Mouse (Mus musculus): ENCODE results near the gene Trpm3. TPM values are rescaled to one million over a fixed set of nuclear protein-coding genes. Genes with fewer than 3 reads are reported as not detected.

Gene Trpm3
- polyA plus RNA-seq, 1 experiment from 2014 or later: 8.2 TPM

- H3K4me3 ChIP-seq: no peak overlapping the region
- no peaks in the 10 kb centered on the region for H3K4me1 ChIP-seq (replicated peaks)
- no peak for ATAC-seq (ENCODE audit: low read depth)
- 59% methylated on average over 1 of the region's 1 CpGs for WGBS
- H3K27ac ChIP-seq (replicated peaks): no peak overlapping the region
- H3K9ac ChIP-seq: no peak overlapping the region
- no peaks in the 10 kb centered on the region for H3K36me3 ChIP-seq
- no peaks in the 10 kb centered on the region; the same call in 1 of the 2 replicates for H3K9me3 ChIP-seq
- H3K4me2 ChIP-seq: no peak overlapping the region
- H3K27me3 ChIP-seq: no peaks in the 10 kb centered on the region
Observed at GRCm38 (mm10) chr19:22189716-22190115, 50.9 kb downstream of the Trpm3 start.

- Histone ChIP-seq H3K27ac (replicated peaks) (no peak overlapping the region), H3K36me3 (no peaks in the 10 kb centered on the region), H3K27me3 (no peaks in the 10 kb centered on the region), H3K9me3 (no peaks in the 10 kb centered on the region), H3K4me1 (replicated peaks) (no peaks in the 10 kb centered on the region), H3K4me3 (no peak overlapping the region), H3K4me2 (no peak overlapping the region), H3K9ac (no peak overlapping the region)
- ATAC-seq (ENCODE audit: low read depth): no peak
- 49% methylated on average over 2 of the region's 2 CpGs for WGBS
Observed at GRCm38 (mm10) chr19:22222520-22222919, 83.7 kb downstream of the Trpm3 start.

GRCm38 (mm10) chr19:22234187-22234586 is 95.3 kb downstream of the Trpm3 start:
- Histone ChIP-seq H3K9ac (no peak overlapping the region), H3K9me3 (no peaks in the 10 kb centered on the region), H3K4me1 (replicated peaks) (no peaks in the 10 kb centered on the region), H3K36me3 (no peaks in the 10 kb centered on the region), H3K27me3 (no peaks in the 10 kb centered on the region), H3K4me3 (no peak overlapping the region), H3K4me2 (no peak overlapping the region), H3K27ac (replicated peaks) (no peak overlapping the region)
- ATAC-seq (ENCODE audit: low read depth): no peak

GRCm38 (mm10) chr19:22249076-22249475 is 110.2 kb downstream of the Trpm3 start:
- no peaks in the 10 kb centered on the region for H3K4me1 ChIP-seq (replicated peaks)
- H3K27me3 ChIP-seq: no peaks in the 10 kb centered on the region
- H3K36me3 ChIP-seq: no peaks in the 10 kb centered on the region
- no peak overlapping the region for H3K4me3 ChIP-seq
- no peaks in the 10 kb centered on the region for H3K9me3 ChIP-seq
- no peak overlapping the region for H3K4me2 ChIP-seq
- whole genome bisulfite sequencing: 91% methylated on average over 6 of the region's 6 CpGs
- no peak overlapping the region for H3K9ac ChIP-seq
- no peak overlapping the region for H3K27ac ChIP-seq (replicated peaks)
- no peak for ATAC-seq (ENCODE audit: low read depth)

- Histone ChIP-seq H3K9me3 (no peaks in the 10 kb centered on the region), H3K27me3 (no peaks in the 10 kb centered on the region), H3K27ac (replicated peaks) (no peak overlapping the region), H3K4me2 (no peak overlapping the region), H3K4me3 (no peak overlapping the region), H3K9ac (no peak overlapping the region), H3K36me3 (no peaks in the 10 kb centered on the region), H3K4me1 (replicated peaks) (no peaks in the 10 kb centered on the region)
- ATAC-seq (ENCODE audit: low read depth): no peak
- 69% methylated on average over 5 of the region's 5 CpGs for WGBS
Observed at GRCm38 (mm10) chr19:22272916-22273315, 134.1 kb downstream of the Trpm3 start.

GRCm38 (mm10) chr19:22284651-22285050 is 145.8 kb downstream of the Trpm3 start:
- WGBS: 86% methylated on average over 3 of the region's 3 CpGs
- Histone ChIP-seq H3K27ac (replicated peaks) (no peak overlapping the region), H3K9me3 (no peaks in the 10 kb centered on the region), H3K4me3 (no peak overlapping the region), H3K9ac (no peak overlapping the region), H3K4me1 (replicated peaks) (no peaks in the 10 kb centered on the region), H3K36me3 (no peaks in the 10 kb centered on the region), H3K27me3 (no peaks in the 10 kb centered on the region), H3K4me2 (no peak overlapping the region)
- no peak for ATAC-seq (ENCODE audit: low read depth)

GRCm38 (mm10) chr19:22292671-22293070 is 153.8 kb downstream of the Trpm3 start:
- Histone ChIP-seq H3K9ac (no peak overlapping the region), H3K36me3 (no peaks in the 10 kb centered on the region), H3K9me3 (no peaks in the 10 kb centered on the region), H3K4me1 (replicated peaks) (no peaks in the 10 kb centered on the region), H3K4me2 (no peak overlapping the region), H3K27ac (replicated peaks) (no peak overlapping the region), H3K4me3 (no peak overlapping the region), H3K27me3 (no peaks in the 10 kb centered on the region)
- no peak for ATAC-seq (ENCODE audit: low read depth)
- WGBS: 90% methylated on average over 6 of the region's 6 CpGs

GRCm38 (mm10) chr19:22300906-22301305 is 162.1 kb downstream of the Trpm3 start:
- Histone ChIP-seq H3K27ac (replicated peaks) (no peak overlapping the region), H3K27me3 (no peaks in the 10 kb centered on the region), H3K9ac (no peak overlapping the region), H3K4me1 (replicated peaks) (peaks cover 14% of the 10 kb centered on the region), H3K4me3 (no peak overlapping the region), H3K9me3 (no peaks in the 10 kb centered on the region), H3K36me3 (no peaks in the 10 kb centered on the region), H3K4me2 (no peak overlapping the region)
- WGBS: 44% methylated on average over 2 of the region's 2 CpGs
- ATAC-seq (ENCODE audit: low read depth): no peak

GRCm38 (mm10) chr19:22303021-22303951 is 164.4 kb downstream of the Trpm3 start:
- peak overlapping the region; percentile 63 for H3K9ac ChIP-seq
- no peaks in the 10 kb centered on the region for H3K36me3 ChIP-seq
- peaks cover 14% of the 10 kb centered on the region for H3K4me1 ChIP-seq (replicated peaks)
- no peaks in the 10 kb centered on the region for H3K9me3 ChIP-seq
- no peak overlapping the region for H3K4me3 ChIP-seq
- H3K4me2 ChIP-seq: peak overlapping the region; percentile 56
- WGBS: 20% methylated on average over 17 of the region's 17 CpGs
- peak overlapping the region; percentile 54; the same call in 1 of the 2 replicates for H3K27ac ChIP-seq (replicated peaks)
- H3K27me3 ChIP-seq: no peaks in the 10 kb centered on the region
- peak; percentile 71; the same call in 1 of the 2 replicates for ATAC-seq (ENCODE audit: low read depth)

GRCm38 (mm10) chr19:22303952-22304655 is 165.3 kb downstream of the Trpm3 start:
- H3K36me3 ChIP-seq: no peaks in the 10 kb centered on the region
- no peaks in the 10 kb centered on the region for H3K9me3 ChIP-seq
- H3K4me1 ChIP-seq (replicated peaks): peaks cover 14% of the 10 kb centered on the region
- 0 out of 2 replicates have a peak overlapping the region, but pooled peaks have one; percentile 23 for H3K27ac ChIP-seq (replicated peaks)
- no peaks in the 10 kb centered on the region for H3K27me3 ChIP-seq
- H3K9ac ChIP-seq: peak overlapping the region; percentile 63
- ATAC-seq (ENCODE audit: low read depth): peak; percentile 80
- WGBS: 2% methylated on average over 18 of the region's 18 CpGs
- H3K4me3 ChIP-seq: peak overlapping the region; percentile 29
- H3K4me2 ChIP-seq: peak overlapping the region; percentile 56

GRCm38 (mm10) chr19:22308081-22308480 is 169.2 kb downstream of the Trpm3 start:
- Histone ChIP-seq H3K27ac (replicated peaks) (no peak overlapping the region), H3K36me3 (no peaks in the 10 kb centered on the region), H3K9me3 (no peaks in the 10 kb centered on the region), H3K4me1 (replicated peaks) (peaks cover 11% of the 10 kb centered on the region), H3K27me3 (no peaks in the 10 kb centered on the region), H3K9ac (no peak overlapping the region), H3K4me3 (no peak overlapping the region), H3K4me2 (no peak overlapping the region)
- WGBS: 90% methylated on average over 2 of the region's 2 CpGs
- ATAC-seq (ENCODE audit: low read depth): no peak

- WGBS: 83% methylated on average over 4 of the region's 4 CpGs
- ATAC-seq (ENCODE audit: low read depth): no peak
- H3K9ac ChIP-seq: no peak overlapping the region
- H3K27ac ChIP-seq (replicated peaks): no peak overlapping the region
- no peaks in the 10 kb centered on the region for H3K4me1 ChIP-seq (replicated peaks)
- H3K4me3 ChIP-seq: no peak overlapping the region
- H3K9me3 ChIP-seq: no peaks in the 10 kb centered on the region
- H3K4me2 ChIP-seq: no peak overlapping the region
- no peaks in the 10 kb centered on the region for H3K36me3 ChIP-seq
- no peaks in the 10 kb centered on the region for H3K27me3 ChIP-seq
Observed at GRCm38 (mm10) chr19:22317306-22317705, 178.5 kb downstream of the Trpm3 start.
